7 mouse cellular contexts compared by ENCODE assay signal in the genomic region with DNA sequence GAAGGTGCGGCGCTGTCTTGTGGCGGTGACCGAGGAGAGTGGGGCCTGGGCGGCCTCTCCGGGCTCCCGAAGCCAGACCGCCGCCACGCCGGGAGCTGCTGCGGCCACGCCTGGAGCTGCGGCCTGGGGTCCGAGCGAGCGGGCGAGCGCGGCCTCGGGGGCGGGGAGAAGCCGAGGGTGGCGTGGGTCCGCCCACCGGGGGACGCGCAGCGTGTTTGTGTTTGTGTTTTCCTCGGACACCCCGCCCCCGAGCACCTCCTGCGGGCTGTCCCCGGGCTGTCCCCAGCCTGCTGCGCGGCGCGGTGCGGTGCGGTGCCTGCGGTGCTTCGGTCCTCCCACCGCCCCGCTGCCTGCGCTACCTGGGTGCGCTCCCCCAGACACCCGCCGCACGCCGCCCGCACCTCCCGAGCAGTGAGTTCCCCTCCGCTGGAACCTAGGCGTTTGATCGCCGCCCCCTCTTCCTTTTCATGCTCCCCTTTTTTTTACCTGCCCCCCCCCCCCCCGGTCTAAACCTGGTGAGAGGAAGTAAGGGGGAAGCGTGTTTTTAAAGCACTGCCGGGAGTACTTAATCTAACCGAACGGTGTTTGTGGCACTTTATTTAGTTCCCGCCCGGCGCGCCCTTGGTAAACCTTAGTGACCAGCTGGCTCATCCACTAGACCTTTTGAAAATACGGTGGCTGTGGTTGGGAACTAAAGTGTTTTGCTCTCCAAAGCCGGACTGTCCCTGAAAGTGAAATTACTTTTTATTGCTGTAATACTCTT. TPM values are rescaled to one million over a fixed set of nuclear protein-coding genes. Genes with fewer than 3 reads are reported as not detected.
DNase-seq lines count a peak whose midpoint lies in the region; TF ChIP-seq lines count a peak whose summit lies in the region.

No protein-coding gene starts in this region.

- peak; percentile 12 to 87; a peak in 1 of 4 replicates for TF ChIP-seq POLR2A in MEL (IDR thresholded peaks at IDR 0.05; ENCODE audit: control insufficient read depth in 1 of 2, insufficient read depth in 1 of 2, low read depth in 1 of 2, low read length in 2 of 2, poor library complexity in 1 of 2)
- TF ChIP-seq POLR2A in bone marrow, adult 2 months (IDR thresholded peaks at IDR 0.05; ENCODE audit: borderline replicate concordance, control insufficient read depth, low read depth, low read length) = no peak

- H3K4me3 ChIP-seq in MEL (ENCODE audit: control insufficient read depth in 1 of 2, insufficient read depth in 1 of 2, low read depth in 2 of 2, low read length in 2 of 2) = peak overlapping the region; percentile 79 to 97
- peak overlapping the region; percentile 80 for H3K4me3 ChIP-seq in bone marrow, adult 2 months (replicated peaks; ENCODE audit: control insufficient read depth, low read depth, low read length)
- H3K4me3 ChIP-seq in forebrain, embryonic 10.5 days = peak overlapping the region; percentile 97
- peak overlapping the region; percentile 94 for H3K4me3 ChIP-seq in hindbrain, embryonic 10.5 days
- H3K4me3 ChIP-seq in megakaryocyte, embryonic 14.5 days (replicated peaks) = peak overlapping the region; percentile 95

- intact Hi-C loops in left cerebral cortex, postnatal 10 days (cut with DNase I) = loop anchor here (5.0 to 10.0 kb wide), 3 partner anchors 110 to 247 kb away; a partner anchor contains a TSS

- no peak for TF ChIP-seq CTCF in MEL (IDR thresholded peaks at IDR 0.05 in 2 of 3, conservative IDR thresholded peaks at IDR 0.05 in 1 of 3; ENCODE audit: control insufficient read depth in 1 of 3, insufficient read depth in 1 of 3, low read depth in 2 of 3, low read length in 3 of 3, poor library complexity in 1 of 3, severe bottlenecking in 1 of 3)
- TF ChIP-seq CTCF in bone marrow, adult 2 months (IDR thresholded peaks at IDR 0.05; ENCODE audit: control insufficient read depth, insufficient read depth, low read length) = no peak

- H3K36me3 ChIP-seq in MEL (ENCODE audit: control insufficient read depth in 1 of 2, insufficient read depth in 2 of 2, low read length in 2 of 2) = peaks cover 0 to 27% of the 10 kb centered on the region in 2 experiments; a peak in 3 of 4 replicates
- H3K36me3 ChIP-seq in forebrain, embryonic 10.5 days (replicated peaks) = peaks cover 20% of the 10 kb centered on the region
- H3K36me3 ChIP-seq in hindbrain, embryonic 10.5 days = peaks cover 14% of the 10 kb centered on the region; the same call in 1 of the 2 replicates
- H3K36me3 ChIP-seq in megakaryocyte, embryonic 14.5 days (replicated peaks; ENCODE audit: low read length) = peaks cover 30% of the 10 kb centered on the region

- H3K9ac ChIP-seq in MEL (ENCODE audit: control insufficient read depth, low read depth, low read length, poor library complexity, severe bottlenecking) = peak overlapping the region; percentile 90

- peak; percentile 85 for DNase-seq in MEL (ENCODE audit: low read depth, low spot score)
- peak; percentile 53 for DNase-seq in forebrain, embryonic 10.5 days (ENCODE audit: extremely low spot score, low spot score)
- no peak for DNase-seq in hindbrain, embryonic 10.5 days (ENCODE audit: low spot score)
- peak; percentile 24 to 83 for DNase-seq in left cerebral cortex, postnatal 10 days (ENCODE audit: extremely low spot score in 1 of 2, low spot score in 2 of 2)
- peak; percentile 36 to 51 for DNase-seq in right cerebral cortex, postnatal 36 days (ENCODE audit: low spot score in 2 of 2)

- WGBS in bone marrow, adult 2 months = under 1% methylated on average over 67 of the region's 67 CpGs
- under 1% methylated on average over 67 of the region's 67 CpGs for WGBS in forebrain, embryonic 10.5 days
- WGBS in hindbrain, embryonic 10.5 days = under 1% methylated on average over 67 of the region's 67 CpGs

- peak overlapping the region; percentile 94 for H3K27ac ChIP-seq in MEL (ENCODE audit: control insufficient read depth, low read depth, low read length)
- peak overlapping the region; percentile 100 for H3K27ac ChIP-seq in bone marrow, adult 2 months (ENCODE audit: control insufficient read depth, insufficient read depth, low read depth, low read length, poor library complexity)
- peak overlapping the region; percentile 100 for H3K27ac ChIP-seq in forebrain, embryonic 10.5 days
- peak overlapping the region; percentile 100 for H3K27ac ChIP-seq in hindbrain, embryonic 10.5 days

- H3K4me1 ChIP-seq in MEL (ENCODE audit: control insufficient read depth in 1 of 2, insufficient read depth in 2 of 2, low read length in 2 of 2) = peaks cover 10 to 18% of the 10 kb centered on the region in 2 experiments; a peak in 3 of 4 replicates
- H3K4me1 ChIP-seq in bone marrow, adult 2 months (ENCODE audit: control insufficient read depth, insufficient read depth, low read length) = peaks cover 2% of the 10 kb centered on the region; the same call in 1 of the 2 replicates
- H3K4me1 ChIP-seq in forebrain, embryonic 10.5 days = peaks cover 23% of the 10 kb centered on the region
- H3K4me1 ChIP-seq in hindbrain, embryonic 10.5 days (replicated peaks) = peaks cover 23% of the 10 kb centered on the region
- H3K4me1 ChIP-seq in megakaryocyte, embryonic 14.5 days = peaks cover 24% of the 10 kb centered on the region

- 0 out of 4 replicates have a peak, but pooled peaks of 1 of the 2 experiments have one; percentile 19 for TF ChIP-seq EP300 in MEL (IDR thresholded peaks at IDR 0.05; ENCODE audit: low read depth in 1 of 2, low read length in 2 of 2)

- no peaks in the 10 kb centered on the region for H3K27me3 ChIP-seq in MEL (ENCODE audit: control insufficient read depth in 1 of 2, insufficient read depth in 2 of 2, low read length in 2 of 2)
- no peaks in the 10 kb centered on the region for H3K27me3 ChIP-seq in forebrain, embryonic 10.5 days (ENCODE audit: poor library complexity, severe bottlenecking)
- no peaks in the 10 kb centered on the region for H3K27me3 ChIP-seq in hindbrain, embryonic 10.5 days (ENCODE audit: insufficient read depth, poor library complexity, severe bottlenecking)
- no peaks in the 10 kb centered on the region for H3K27me3 ChIP-seq in megakaryocyte, embryonic 14.5 days (replicated peaks)

- no peak for TF ChIP-seq RAD21 in MEL (IDR thresholded peaks at IDR 0.05; ENCODE audit: low read depth, low read length)

- no peaks in the 10 kb centered on the region for H3K9me3 ChIP-seq in MEL (replicated peaks; ENCODE audit: insufficient read depth, low read length)
- no peaks in the 10 kb centered on the region for H3K9me3 ChIP-seq in forebrain, embryonic 10.5 days
- H3K9me3 ChIP-seq in hindbrain, embryonic 10.5 days = no peaks in the 10 kb centered on the region
- no peaks in the 10 kb centered on the region for H3K9me3 ChIP-seq in megakaryocyte, embryonic 14.5 days

- H3K79me2 ChIP-seq in MEL (ENCODE audit: control insufficient read depth, insufficient read depth, low read length, poor library complexity) = peaks cover 38% of the 10 kb centered on the region

TF ChIP-seq in MEL, 35 proteins besides CTCF, POLR2A, EP300 and RAD21:
- no peak for TF ChIP-seq RCOR1 (IDR thresholded peaks at IDR 0.05; ENCODE audit: low read depth, low read length)
- no peak for TF ChIP-seq SMC3 (IDR thresholded peaks at IDR 0.05; ENCODE audit: low read depth, low read length)
- TF ChIP-seq ZNF384 (IDR thresholded peaks at IDR 0.05; ENCODE audit: low read depth, low read length) = peak; percentile 75
- no peak for TF ChIP-seq NELFE (IDR thresholded peaks at IDR 0.05; ENCODE audit: low read depth, low read length)
- TF ChIP-seq MYC (IDR thresholded peaks at IDR 0.05; ENCODE audit: low read depth, low read length) = no peak
- peak; percentile 38 for TF ChIP-seq MXI1 (IDR thresholded peaks at IDR 0.05; ENCODE audit: low read depth, low read length)
- 0 out of 2 replicates have a peak, but pooled peaks have one; percentile 14 for TF ChIP-seq NRF1 (IDR thresholded peaks at IDR 0.05; ENCODE audit: insufficient read depth, low read depth, low read length, poor library complexity, severe bottlenecking)
- TF ChIP-seq SIN3A (IDR thresholded peaks at IDR 0.05; ENCODE audit: low read length) = peak; percentile 4; the same call in 1 of the 2 replicates
- TF ChIP-seq ETS1 (IDR thresholded peaks at IDR 0.05; ENCODE audit: low read depth, low read length) = peak; percentile 38; the same call in 1 of the 2 replicates
- TF ChIP-seq CHD1 (IDR thresholded peaks at IDR 0.05; ENCODE audit: low read depth, low read length) = no peak
- TF ChIP-seq ZMIZ1 (IDR thresholded peaks at IDR 0.05; ENCODE audit: low read depth, low read length) = no peak
- no peak for TF ChIP-seq USF1 (IDR thresholded peaks at IDR 0.05; ENCODE audit: low read depth, low read length)
- TF ChIP-seq MAX (IDR thresholded peaks at IDR 0.05; ENCODE audit: low read length) = 0 out of 2 replicates have a peak, but pooled peaks have one; percentile 10
- TF ChIP-seq MEF2A (IDR thresholded peaks at IDR 0.05; ENCODE audit: extremely low read depth, insufficient replicate concordance, low read depth, low read length, poor library complexity, severe bottlenecking) = no peak
TF ChIP-seq in MEL: peak in this region for 6.

RNA-seq across cellular contexts. Expression of a gene that starts 0.6 kb away (rescaled TPM):
- 84.6 and 88.8 TPM in 2 replicates for total RNA-seq in MEL (2012; rRNA removed)
- 100 to 1,000 TPM in 1 of 2 experiments, 10 to 100 TPM in 1; 84.3 to 554 TPM for polyA plus RNA-seq in MEL (2012; ENCODE audit: insufficient read depth in 1 of 2, insufficient read length in 2 of 2, low read depth in 1 of 2, low replicate concordance in 2 of 2, missing spikeins in 1 of 2)
- polyA plus RNA-seq in bone marrow, adult 2 months (2011; ENCODE audit: insufficient read depth, insufficient read length, low replicate concordance, missing spikeins) = 26.4 and 40.5 TPM in 2 replicates
- 113 and 118 TPM in 2 replicates for polyA plus RNA-seq in forebrain, embryonic 10.5 days (2016; fragmentation: Nextera tagmentation; extraction: Ambion mirVana)
- 107 and 115 TPM in 2 replicates for polyA plus RNA-seq in hindbrain, embryonic 10.5 days (2016; fragmentation: Nextera tagmentation; extraction: Ambion mirVana)
- total RNA-seq in left cerebral cortex, postnatal 10 days (2021) = 10 to 100 TPM; 62.3 to 63.1 TPM
- 4.9 TPM in 1 of 2 replicates, not detected in the other for polyA plus RNA-seq in megakaryocyte, embryonic 14.5 days (2012; ENCODE audit: insufficient read depth, low replicate concordance)
